Mouse (Mus musculus) cortical plate, adult 2 months (tissue): ENCODE measurements around the gene 2310022A10Rik. TPM values are rescaled to one million over a fixed set of nuclear protein-coding genes. Genes with fewer than 3 reads are reported as not detected.

Experiments used
- H3K27ac ChIP-seq: fragments of 200-500 bp; 2 replicates; pipeline ENCODE4 v1.5.1; 2012; ENCODE audit warnings: low read length, control low read depth, inconsistent platforms; ENCODE audit not compliant: insufficient read depth
- H3K4me1 ChIP-seq: fragments of 200-500 bp; 2 replicates; pipeline ENCODE4 v1.6.1; 2011; ENCODE audit warnings: low read length; ENCODE audit not compliant: control insufficient read depth, insufficient read depth
- H3K4me3 ChIP-seq: fragments of 200-500 bp; 2 replicates; pipeline ENCODE4 v1.5.1; 2011; ENCODE audit warnings: mild to moderate bottlenecking, low read length, control low read depth; ENCODE audit not compliant: insufficient read depth
- CTCF ChIP-seq: fragments of 200-500 bp; IDR thresholded peaks from 2 replicates; pipeline ENCODE4 v1.5.1; 2011; ENCODE audit warnings: mild to moderate bottlenecking, control low read depth, low read length; ENCODE audit not compliant: insufficient read depth; ENCODE audit errors: extremely low read depth
- POLR2A ChIP-seq: fragments of 200-500 bp; IDR thresholded peaks from 2 replicates; pipeline ENCODE4 v1.6.1; 2011; ENCODE audit warnings: mild to moderate bottlenecking, low read length, control low read depth; ENCODE audit not compliant: insufficient read depth; ENCODE audit errors: extremely low read depth
- polyA plus RNA-seq: library from polyadenylated mRNA; depleted of rRNA; stranded (reverse); fragments of >200 nt; gene quantifications from 2 replicates; pipeline ENCODE4 v1.2.3, GENCODE M21; 2012

2310022A10Rik gene
- polyA plus RNA-seq, 1 experiment = 33.8 TPM

DNA sequence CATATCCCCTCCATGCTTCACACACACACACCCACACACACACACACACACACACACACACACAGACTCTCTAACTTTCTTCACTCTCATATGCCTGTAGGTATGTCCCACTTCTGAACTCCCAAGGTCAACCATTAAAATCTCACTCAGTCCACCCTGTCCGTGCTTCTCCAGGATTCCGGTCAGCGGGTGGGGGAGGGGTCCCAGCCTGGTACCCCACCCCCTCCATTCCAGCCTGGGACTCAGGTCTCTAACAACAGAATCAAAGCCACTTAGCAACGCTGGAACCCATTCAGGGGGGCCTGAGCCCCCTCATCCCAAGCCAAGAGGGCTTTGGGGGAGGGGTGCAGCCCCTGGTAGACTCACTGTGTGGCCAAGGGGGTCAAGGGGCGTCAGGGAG, 30.1 kb upstream of the 2310022A10Rik start, which contains the start of gene Hipk4:
TSS of gene Hipk4 (plus strand) at position 301 of the 400 bp plus-strand sequence.
- TF ChIP-seq CTCF = no peak
- TF ChIP-seq POLR2A = no peak
- no peak within 1 kb of the TSS for H3K27ac ChIP-seq
- H3K4me3 ChIP-seq = no peak within 1 kb of the TSS
- 0 out of 2 replicates have a peak, but pooled peaks cover 1% of the 10 kb centered on the region for H3K4me1 ChIP-seq

DNA sequence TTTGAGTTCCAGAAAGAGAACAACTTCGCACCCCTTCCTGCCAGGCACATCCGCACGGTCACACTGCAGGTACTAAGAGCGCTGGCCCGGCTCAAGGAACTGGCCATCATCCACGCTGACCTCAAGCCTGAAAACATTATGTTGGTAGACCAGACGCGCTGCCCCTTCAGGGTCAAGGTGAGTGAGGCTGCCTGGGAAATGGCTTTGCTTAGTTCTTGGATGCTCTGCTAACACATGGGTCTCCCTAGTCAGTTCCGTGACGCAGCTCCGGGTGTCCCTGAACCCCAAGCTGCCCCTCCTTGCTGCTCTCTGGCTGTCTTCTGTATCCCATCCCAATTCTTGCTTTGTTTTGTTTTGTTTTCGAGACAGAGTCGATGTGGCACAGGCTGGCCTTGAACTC, 29.2 kb upstream of the 2310022A10Rik start:
- 0 out of 2 replicates have a peak, but pooled peaks cover 1% of the 10 kb centered on the region for H3K4me1 ChIP-seq

DNA sequence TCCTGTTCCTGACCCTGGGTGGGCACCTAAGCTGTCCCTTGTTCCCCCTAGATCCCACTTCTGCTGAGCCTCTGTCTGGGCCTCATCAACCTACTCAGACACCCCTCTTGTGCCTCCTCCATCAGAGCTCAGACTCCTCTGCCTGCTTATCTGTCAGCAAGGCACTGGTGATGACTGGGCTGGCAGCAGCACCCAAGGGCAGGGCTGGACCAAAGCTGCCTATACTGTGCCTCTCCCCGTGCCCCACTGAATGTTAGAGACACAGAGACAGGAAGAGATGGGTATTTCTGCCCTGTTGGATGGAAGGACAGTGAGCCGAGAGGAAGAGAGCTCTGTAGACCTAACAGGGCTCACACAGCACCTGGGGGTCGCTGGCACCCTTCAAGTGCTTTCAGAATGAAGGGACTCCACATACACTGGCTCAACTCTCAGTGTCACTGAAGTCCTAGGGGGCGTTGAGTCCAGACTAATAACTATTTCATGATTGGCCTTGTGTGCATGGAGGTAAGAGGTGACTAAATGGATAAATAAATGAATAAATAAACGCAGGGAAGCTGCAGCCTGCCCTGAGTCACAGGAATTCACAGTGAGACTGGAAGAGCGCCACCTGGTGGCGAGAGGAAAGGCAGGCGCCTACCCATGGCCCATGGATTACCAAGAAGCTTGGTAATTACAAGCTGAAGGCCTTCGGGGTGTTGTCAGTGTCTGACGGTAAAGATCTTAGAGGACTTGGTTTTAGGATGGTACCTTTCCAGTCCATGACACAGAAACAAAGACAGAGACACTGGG, 26.8 kb upstream of the 2310022A10Rik start:
- H3K27ac ChIP-seq = no peak overlapping the region
- H3K4me1 ChIP-seq = 0 out of 2 replicates have a peak, but pooled peaks cover 1% of the 10 kb centered on the region
- H3K4me3 ChIP-seq = no peak overlapping the region
- TF ChIP-seq CTCF (peak; percentile 88), POLR2A (no peak)

More for the DNA sequence above, 29.2 kb upstream of the 2310022A10Rik start:
- no peak overlapping the region for H3K27ac ChIP-seq
- no peak for TF ChIP-seq POLR2A
- TF ChIP-seq CTCF = no peak
- H3K4me3 ChIP-seq = no peak overlapping the region

DNA sequence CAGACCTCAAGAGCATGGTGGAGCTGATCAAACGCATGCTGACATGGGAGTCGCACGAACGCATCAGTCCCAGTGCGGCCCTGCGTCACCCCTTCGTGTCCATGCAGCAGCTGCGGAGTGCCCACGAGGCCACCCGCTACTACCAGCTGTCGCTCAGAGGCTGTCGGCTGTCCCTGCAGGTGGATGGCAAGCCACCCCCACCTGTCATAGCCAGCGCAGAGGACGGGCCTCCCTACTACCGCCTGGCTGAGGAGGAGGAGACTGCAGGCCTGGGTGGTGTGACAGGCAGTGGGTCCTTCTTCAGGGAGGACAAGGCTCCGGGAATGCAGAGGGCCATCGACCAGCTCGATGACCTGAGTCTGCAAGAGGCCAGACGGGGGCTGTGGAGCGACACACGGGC, 24.0 kb upstream of the 2310022A10Rik start:
- Histone ChIP-seq H3K4me3 (no peak overlapping the region), H3K4me1 (0 out of 2 replicates have a peak, but pooled peaks cover 2% of the 10 kb centered on the region), H3K27ac (no peak overlapping the region)
- TF ChIP-seq CTCF (no peak), POLR2A (no peak; the same call in 1 of the 2 replicates)

DNA sequence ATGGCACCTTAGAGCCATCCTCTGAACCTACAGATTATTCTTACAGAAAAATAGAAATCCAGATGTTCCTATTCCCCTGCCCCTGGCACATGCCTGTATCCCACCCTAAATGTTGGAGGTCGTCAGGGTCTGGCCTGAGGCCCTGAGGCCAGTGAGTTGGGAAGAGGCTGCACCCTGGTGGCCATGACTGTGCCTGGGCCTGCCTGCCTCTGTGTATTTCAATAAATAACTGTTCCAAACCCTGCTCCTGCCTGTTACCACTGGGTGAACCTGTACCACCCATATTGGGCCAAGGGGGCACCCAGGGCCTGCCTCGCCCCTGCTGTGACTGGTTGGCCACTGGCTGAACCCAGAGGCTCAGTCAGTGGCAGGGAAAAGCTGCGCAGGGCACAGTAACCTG, 22.1 kb upstream of the 2310022A10Rik start:
- H3K27ac ChIP-seq = no peak overlapping the region
- no peak overlapping the region for H3K4me3 ChIP-seq

DNA sequence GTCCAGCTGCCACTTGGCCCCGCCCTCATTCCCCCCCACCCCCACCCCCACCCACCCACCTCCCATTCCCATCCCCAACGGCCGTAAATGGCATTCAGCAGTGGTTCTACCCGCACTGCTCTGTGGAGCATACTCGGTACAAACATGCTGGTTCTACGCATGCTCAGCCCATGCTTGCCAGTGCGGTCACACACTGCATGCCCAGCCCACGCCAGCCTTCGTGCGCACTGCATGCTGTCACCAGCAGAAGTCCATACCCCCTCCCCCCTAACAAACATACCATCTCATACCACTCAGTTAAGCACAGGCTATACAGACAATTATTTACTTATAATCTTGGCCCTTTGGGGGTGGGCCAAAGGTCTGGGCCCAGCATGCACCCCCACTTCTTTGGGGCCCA, 21.3 kb upstream of the 2310022A10Rik start:
- Histone ChIP-seq H3K4me1 (peaks cover 4% of the 10 kb centered on the region; the same call in 1 of the 2 replicates), H3K4me3 (no peak overlapping the region), H3K27ac (peak overlapping the region; percentile 45; the same call in 1 of the 2 replicates)
- TF ChIP-seq CTCF (no peak), POLR2A (peak; percentile 23; the same call in 1 of the 2 replicates)

More for the DNA sequence above, 22.1 kb upstream of the 2310022A10Rik start:
- TF ChIP-seq CTCF = no peak
- TF ChIP-seq POLR2A = no peak
- peaks cover 4% of the 10 kb centered on the region; the same call in 1 of the 2 replicates for H3K4me1 ChIP-seq

DNA sequence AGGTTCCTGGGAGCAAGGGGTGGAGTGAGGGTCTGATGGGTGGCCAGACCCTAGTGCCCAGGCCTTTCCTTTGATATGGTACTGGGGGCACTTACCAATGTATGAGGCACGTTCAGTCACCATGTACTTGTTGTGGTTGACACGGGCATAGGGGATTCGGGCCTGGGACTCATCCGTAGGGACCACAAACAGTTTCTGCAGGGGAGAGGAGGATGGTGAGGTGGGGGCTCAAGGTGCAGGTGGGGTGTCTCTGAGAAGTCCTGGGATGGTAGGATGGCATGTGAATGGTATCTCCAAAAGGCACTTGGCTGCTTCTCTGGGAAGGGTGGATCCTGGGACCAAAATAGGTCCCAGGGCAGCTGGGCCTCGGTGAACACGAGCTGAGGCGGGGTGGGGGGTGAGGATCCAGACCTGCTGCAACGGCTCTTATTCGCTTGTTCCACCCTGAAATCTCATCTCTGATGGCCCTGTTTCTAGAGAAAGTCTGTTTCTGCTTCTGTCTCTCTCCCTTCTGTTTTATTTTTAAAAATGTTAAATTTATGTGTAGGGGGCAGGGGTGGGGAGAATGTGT, 20.5 kb upstream of the 2310022A10Rik start:
- H3K27ac ChIP-seq = peak overlapping the region; percentile 45
- H3K4me1 ChIP-seq = peaks cover 4% of the 10 kb centered on the region; the same call in 1 of the 2 replicates
- no peak overlapping the region for H3K4me3 ChIP-seq
- TF ChIP-seq POLR2A (no peak), CTCF (no peak)

DNA sequence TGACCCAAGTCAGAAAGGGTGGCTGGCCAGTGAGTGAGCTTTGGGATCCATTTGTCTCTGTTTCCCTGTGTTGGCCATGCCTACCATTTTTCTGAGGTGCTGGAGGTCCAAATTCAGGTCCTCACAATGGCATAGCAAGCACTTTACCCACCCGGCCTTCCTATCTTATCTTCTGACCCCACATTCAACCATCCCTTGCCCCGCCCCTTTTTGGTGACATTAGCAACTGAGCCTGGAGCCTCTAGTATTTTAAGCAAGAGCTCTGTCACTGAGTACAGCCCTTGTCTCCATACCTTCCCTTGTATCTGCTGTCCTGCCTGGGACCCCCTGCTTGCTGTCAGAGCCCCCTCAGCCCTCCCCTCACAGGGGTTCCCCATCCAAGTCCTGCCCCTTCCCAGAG, 17.6 kb upstream of the 2310022A10Rik start:
- Histone ChIP-seq H3K4me1 (peaks cover 7% of the 10 kb centered on the region), H3K4me3 (no peak overlapping the region), H3K27ac (no peak overlapping the region)
- TF ChIP-seq POLR2A (no peak), CTCF (no peak)

DNA sequence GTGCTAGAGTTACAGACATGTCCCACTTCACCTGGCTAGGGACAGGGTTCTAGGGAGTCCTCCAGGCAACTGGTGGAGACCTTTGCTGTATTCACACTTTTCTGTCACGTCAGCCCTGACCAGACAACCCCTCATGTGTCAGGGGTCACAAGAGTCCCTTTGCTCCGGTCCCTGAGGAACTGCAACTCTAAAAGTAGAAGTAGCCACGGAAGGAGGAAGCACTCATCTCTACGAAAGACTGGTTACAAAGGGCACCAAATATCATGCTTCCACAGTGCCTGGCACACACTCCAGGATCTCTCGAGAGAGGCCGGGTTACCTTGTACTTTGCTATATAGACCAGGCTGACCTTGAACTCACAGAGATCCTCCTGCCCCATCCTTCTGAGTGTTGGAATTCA, 16.4 kb upstream of the 2310022A10Rik start:
- Histone ChIP-seq H3K27ac (no peak overlapping the region), H3K4me1 (peaks cover 7% of the 10 kb centered on the region), H3K4me3 (no peak overlapping the region)
- TF ChIP-seq POLR2A (no peak), CTCF (no peak)
